Mouse (Mus musculus) urinary bladder, postnatal 0 days (tissue): ENCODE measurements around the gene Cox5a. TPM values are rescaled to one million over a fixed set of nuclear protein-coding genes. Genes with fewer than 3 reads are reported as not detected.

Experiments used
- polyA plus RNA-seq: library from polyadenylated mRNA; unstranded; fragments of >200 nt; fragmentation: Nextera tagmentation; extraction: Ambion mirVana; gene quantifications from 2 replicates; pipeline ENCODE4 v1.2.1, GENCODE M21; 2015

The Cox5a gene
- polyA plus RNA-seq = 514 and 536 TPM in 2 replicates

DNA sequence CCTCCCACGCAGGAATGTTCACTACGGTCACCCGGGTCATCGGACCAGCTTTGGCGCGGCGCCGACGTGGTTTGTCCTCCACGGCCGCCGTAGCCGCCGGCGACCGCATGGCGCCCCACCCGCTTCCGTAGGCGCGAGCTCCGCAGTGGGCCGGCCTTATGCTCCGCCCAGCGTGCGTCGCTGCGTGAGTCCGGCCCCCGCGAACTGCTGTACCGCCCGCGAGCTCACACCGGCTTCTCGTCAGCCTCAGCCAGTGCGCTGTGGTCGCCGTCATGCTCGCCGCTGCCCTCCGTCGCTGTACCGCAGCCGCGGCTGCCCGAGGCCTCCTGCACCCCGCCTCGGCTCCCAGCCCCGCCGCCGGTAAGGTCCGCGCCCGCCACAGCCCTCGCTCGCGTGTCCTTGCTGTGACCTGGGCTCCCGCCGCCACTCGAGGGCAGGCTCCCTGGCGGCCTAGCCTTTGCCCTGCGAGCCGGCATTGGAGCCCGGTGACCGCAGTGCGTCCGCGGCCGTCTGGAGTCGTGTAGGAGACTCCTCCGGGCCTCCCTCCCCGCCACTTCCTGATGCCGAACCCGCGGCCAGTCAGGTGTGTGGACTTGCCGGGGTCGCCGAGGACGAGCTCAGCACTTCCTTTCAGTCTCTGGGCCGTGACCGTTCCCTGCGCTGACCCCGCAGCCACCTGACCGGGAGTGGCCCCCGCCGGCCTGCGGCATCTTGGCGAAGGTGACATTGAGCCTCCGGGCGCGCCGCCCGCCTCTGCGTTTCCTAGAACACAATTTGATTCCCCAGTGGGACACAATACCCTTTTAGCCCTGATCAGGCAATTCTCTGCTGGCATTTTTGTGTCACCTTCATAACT, at the start of gene Cox5a:
TSS of gene Cox5a (plus strand) at position 219 of the 856 bp plus-strand sequence.

DNA sequence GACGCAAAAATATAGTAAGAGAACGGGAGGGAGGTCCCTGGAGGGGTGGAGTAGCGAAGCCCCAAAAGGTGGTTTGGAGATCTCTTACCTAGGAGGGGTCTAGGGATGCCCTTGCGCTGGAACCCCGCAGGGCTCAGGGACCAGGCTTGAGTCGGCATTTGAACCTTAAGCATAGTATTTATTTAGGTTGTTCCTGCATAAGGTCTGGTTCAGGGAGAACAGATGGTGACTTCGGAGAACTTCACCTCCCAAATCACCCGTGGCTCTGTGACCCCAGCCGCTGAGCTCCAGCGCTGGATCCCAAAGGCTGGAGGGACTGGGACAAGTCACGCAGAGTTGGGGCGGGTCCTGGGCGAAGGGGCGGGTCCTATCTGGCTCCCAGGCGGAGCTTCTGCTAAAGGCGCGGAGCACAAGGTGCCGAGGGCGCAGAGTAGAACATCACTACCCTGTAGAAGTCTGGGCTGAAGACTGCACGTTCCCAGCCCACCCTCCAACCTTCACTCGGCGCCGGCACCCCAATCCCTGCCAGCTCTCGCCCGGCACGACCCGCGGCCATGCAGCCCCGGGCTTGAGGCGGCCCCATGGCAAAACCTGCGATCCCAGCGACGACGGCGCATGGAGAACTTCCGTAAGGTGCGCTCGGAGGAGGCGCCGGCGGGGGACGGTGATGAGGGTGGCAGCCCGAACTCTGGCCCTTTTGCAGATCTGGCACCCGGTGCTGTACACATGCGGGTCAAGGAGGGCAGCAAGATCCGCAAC, 17.3 kb upstream of the Cox5a start, which contains the start of gene Rpp25:
TSS of gene Rpp25 (plus strand) at position 405 of the 759 bp plus-strand sequence.

DNA sequence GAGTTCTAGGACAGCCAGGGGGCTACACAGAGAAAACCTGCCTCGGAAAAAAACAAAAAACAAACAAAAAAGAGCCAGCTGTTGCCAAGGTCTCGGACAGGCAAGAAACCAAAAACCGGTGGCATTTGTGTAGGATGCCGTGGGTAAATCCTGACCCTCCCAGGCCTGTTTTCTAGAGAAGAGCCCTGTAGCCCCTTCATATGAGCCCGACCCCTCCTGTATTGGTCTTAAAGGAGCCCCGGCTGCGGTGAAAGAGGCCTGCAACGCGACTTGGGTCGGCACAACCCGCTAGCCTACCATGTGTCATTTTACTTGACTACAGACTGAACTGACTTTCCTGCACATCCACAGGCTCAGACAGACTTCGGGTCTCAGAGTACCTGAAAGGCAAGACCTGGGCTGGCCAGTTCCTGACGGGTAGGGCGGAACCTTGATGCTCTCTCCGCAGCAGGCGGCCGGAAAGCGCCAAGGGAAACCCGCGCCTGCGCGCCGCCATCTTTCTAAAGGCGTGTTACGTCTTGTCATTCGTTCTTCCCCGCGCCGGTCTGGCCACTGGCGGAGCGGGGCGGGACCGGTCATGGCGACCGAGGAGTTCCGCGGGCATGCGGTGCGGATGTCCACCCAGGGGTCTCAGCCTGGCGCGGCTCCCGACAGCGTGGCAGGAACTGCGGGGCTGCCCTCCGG, 16.1 kb downstream of the Cox5a start, which contains the start of gene Fam219b:
TSS of gene Fam219b (plus strand) at position 485 of the 684 bp plus-strand sequence.

DNA sequence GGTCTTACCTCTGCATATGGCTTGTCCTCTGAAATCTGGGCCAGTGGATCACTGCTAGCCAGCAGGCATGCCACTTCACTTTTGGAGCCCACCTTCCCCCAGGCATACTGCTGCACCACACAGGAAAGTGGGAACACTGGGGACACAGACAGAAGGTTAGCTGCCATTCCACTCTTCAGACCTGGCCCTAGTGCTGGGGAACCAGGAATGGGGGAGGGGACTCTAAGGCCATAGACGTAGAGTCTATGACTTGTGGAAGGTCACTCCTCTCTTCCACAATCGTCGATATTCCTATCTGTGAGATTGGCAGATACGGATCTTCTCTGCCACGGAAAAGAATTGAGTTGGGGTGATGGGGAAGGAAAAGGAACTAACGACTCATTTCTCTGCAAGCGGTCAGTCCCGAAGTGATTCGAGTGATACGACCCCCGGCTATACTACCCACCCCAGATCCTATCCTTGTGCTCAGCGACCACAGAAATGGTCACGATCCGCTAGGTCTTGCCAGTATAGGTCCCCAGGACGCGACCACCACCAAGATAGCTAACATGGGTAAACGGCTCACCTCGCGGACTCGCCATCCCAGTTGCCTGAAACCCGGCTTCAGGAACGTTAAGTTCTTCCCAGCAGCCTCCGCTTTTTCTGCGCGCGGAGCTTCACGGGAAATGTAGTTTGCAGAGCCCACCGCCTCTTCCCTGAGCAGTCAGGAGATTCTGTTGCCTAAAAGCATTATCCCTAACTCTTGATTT, 31.2 kb downstream of the Cox5a start, which contains the start of gene Mpi:
TSS of gene Mpi (minus strand) at position 625 of the 749 bp plus-strand sequence.

DNA sequence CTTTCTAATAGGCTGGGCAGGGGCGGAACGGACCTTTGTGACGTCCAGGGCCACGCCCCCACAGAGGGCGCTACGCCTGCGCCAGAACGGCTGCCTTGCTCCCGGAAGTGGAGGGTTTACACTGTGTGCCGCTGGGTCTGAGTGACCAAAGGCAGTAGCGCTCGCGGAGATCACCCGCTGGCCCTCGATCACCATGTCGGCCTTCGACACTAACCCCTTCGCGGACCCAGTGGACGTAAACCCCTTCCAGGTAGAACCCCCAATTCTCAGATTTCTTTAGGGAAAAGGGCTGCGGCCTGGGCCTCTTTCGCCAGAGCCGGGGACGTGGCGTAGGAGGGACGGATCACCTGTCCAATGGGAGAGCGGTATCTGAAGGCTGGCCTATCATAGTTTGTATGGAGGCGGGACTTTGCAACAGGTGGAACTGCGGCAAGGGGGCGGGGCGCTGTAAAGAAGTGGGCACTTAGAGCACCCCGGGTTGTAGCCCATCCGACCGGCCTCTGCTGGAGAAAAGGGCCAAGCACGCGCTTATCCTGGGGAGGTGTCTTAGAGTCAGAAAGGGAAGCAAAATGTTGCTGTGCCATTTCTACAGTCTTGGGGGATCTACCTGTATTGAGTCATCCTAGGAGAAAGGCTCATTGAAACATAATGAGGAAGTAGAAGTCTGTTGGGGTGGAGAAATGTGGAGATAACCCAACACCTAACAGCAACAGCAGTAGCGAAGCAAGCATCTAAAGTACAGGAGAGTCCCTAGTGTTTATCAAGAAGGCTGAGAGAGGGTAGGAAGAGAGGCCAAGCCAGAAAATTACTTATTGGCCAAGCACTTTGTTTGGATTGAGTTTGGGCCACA, 40.0 kb downstream of the Cox5a start, which contains the start of gene Scamp2:
TSS of gene Scamp2 (plus strand) at position 83 of the 850 bp plus-strand sequence.

Other genes with a start within 250 kb of the Cox5a start
- 22.0 and 24.5 TPM in 2 replicates for gene Ppcdc, start 81.2 kb upstream of the Cox5a start, polyA plus RNA-seq
- gene Scamp5, start 53.2 kb upstream of the Cox5a start, polyA plus RNA-seq = 15.4 and 16.2 TPM in 2 replicates
- 7.0 and 9.2 TPM in 2 replicates for gene Rpp25, start 17.2 kb upstream of the Cox5a start, polyA plus RNA-seq
- 15.2 and 16.3 TPM in 2 replicates for gene Fam219b, start 16.3 kb downstream of the Cox5a start, polyA plus RNA-seq
- 17.1 and 17.3 TPM in 2 replicates for gene Mpi, start 31.5 kb downstream of the Cox5a start, polyA plus RNA-seq
- 52.6 and 54.4 TPM in 2 replicates for gene Scamp2, start 39.7 kb downstream of the Cox5a start, polyA plus RNA-seq
- 10.3 and 12.9 TPM in 2 replicates for gene Ulk3, start 68.2 kb downstream of the Cox5a start, polyA plus RNA-seq
- not detected in 2 replicates for gene Cplx3, start 85.0 kb downstream of the Cox5a start, polyA plus RNA-seq
- not detected in 2 replicates for gene Lman1l, start 99.5 kb downstream of the Cox5a start, polyA plus RNA-seq
- gene Csk, start 132.4 kb downstream of the Cox5a start, polyA plus RNA-seq = 16.0 and 16.7 TPM in 2 replicates
- not detected in 2 replicates for gene Cyp1a2, start 162.4 kb downstream of the Cox5a start, polyA plus RNA-seq
- gene Cyp1a1, start 166.7 kb downstream of the Cox5a start, polyA plus RNA-seq = 0.06 and 0.16 TPM in 2 replicates
- 14.2 and 14.9 TPM in 2 replicates for gene Edc3, start 187.3 kb downstream of the Cox5a start, polyA plus RNA-seq
- gene Clk3, start 244.6 kb downstream of the Cox5a start, polyA plus RNA-seq = 37.7 and 45.8 TPM in 2 replicates